Mouse (Mus musculus) olfactory bulb, adult 2 months (tissue): ENCODE data around the gene Art3.

Source experiments
- CTCF ChIP-seq: fragments of 200-500 bp; IDR thresholded peaks from 2 replicates; pipeline ENCODE4 v1.5.1; 2012; ENCODE audit warnings: low read depth, mild to moderate bottlenecking, low read length, moderate library complexity; ENCODE audit not compliant: insufficient read depth
- POLR2A ChIP-seq: fragments of 200-500 bp; IDR thresholded peaks from 2 replicates; pipeline ENCODE4 v1.6.1; 2012; ENCODE audit warnings: mild to moderate bottlenecking, low read depth, low read length, moderate library complexity; ENCODE audit not compliant: insufficient read depth

DNA sequence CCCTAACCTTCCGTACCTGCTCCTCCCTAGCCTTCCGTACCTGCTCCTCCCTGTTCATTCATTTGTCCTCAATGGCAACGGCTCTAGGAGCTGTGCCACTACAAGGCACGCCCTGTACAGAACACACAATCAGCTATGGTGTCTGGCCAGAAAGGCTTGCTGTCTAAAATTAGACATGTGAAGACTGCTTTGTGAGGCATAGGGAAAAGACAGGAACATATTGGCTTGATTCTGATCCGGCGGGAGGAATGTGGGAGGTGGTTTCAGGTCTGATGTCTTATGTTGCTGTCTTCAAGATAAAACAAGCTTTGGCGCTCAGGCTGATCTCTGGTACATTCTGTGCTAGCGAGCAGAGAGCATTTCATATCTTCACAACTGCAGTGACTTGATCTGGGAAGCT lies 59.0 kb downstream of the Art3 start:
- TF ChIP-seq CTCF (no peak), POLR2A (no peak)
